Mouse (Mus musculus): ENCODE data around the gene Paqr6.

- TF ChIP-seq CTCF (IDR thresholded peaks at IDR 0.05; ENCODE audit: low read depth): no peak
- TF ChIP-seq EP300 (IDR thresholded peaks at IDR 0.05; ENCODE audit: low read depth): no peak
These were observed 43.1 kb downstream of the Paqr6 start for GRCm38 (mm10) chr3:88407529-88407928.
